Mouse (Mus musculus) brain, embryonic 14.5 days (tissue): ENCODE results near the gene Myb.

Experiments
- CTCF ChIP-seq: fragments of 200-500 bp; IDR thresholded peaks from 2 replicates; pipeline ENCODE4 v1.5.1; 2012; ENCODE audit warnings: inconsistent platforms, mild to moderate bottlenecking, moderate library complexity, borderline replicate concordance; ENCODE audit not compliant: insufficient read depth, insufficient read length; ENCODE audit errors: extremely low read depth
- POLR2A ChIP-seq: fragments of 200-500 bp; IDR thresholded peaks from 2 replicates; pipeline ENCODE4 v1.6.1; 2012; ENCODE audit warnings: mild to moderate bottlenecking, inconsistent platforms, borderline replicate concordance; ENCODE audit not compliant: poor library complexity, insufficient read depth, insufficient read length, severe bottlenecking; ENCODE audit errors: extremely low read depth

DNA sequence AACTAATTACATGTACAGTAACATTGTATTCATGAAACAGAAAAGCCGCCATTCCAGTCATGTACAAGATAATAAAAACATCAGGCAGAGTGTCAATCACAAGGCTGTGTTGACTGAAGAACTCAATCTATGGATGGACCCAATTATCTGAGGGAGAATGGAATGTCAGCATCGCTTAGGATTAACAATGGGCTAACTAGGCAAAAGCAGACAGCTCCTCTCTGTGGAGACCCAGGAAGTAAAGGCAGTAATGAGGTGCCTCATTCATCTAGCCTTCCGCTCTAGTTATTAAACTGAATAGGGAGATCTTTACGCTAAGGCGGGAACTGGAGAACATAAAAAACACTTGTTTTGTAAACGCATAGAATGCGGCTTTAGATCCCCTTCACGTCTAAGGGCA is 78.3 kb downstream of the Myb start:
- TF ChIP-seq CTCF (no peak), POLR2A (no peak)
